ENCODE assay signal across 1 mouse cellular context in the genomic region with DNA sequence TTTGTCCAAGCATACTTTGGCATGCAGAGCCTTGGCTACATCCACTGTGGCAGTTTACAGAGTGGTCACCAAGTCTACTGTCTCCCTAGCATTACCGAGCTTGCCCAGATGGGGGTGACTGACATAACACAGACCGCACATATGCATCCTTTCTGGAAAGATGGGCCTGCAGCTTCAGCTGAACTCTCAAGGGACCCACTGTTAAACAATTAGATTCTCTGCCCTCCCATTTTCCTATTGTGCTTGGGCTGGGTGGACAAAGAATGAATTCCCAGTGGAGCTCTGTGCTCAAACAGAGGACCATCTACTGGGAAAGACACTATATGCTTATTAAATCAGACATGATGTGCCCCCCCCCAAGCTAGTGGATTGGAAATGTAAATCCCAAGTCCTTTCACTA.
TF ChIP-seq lines count a peak whose summit lies in the region.

No protein-coding gene starts in this region.

TF ChIP-seq in CH12.LX, 34 proteins besides CTCF, POLR2A, EP300 and RAD21 (continued from another document):
- peak; percentile 50; the same call in 1 of the 2 replicates for TF ChIP-seq BHLHE40 (IDR thresholded peaks at IDR 0.05; ENCODE audit: low read depth, low read length)
- peak; percentile 31; the same call in 1 of the 2 replicates for TF ChIP-seq CHD2 (IDR thresholded peaks at IDR 0.05; ENCODE audit: low read length)
- peak; percentile 65; the same call in 1 of the 2 replicates for TF ChIP-seq MXI1 (IDR thresholded peaks at IDR 0.05; ENCODE audit: low read depth, low read length)
- peak; percentile 12; the same call in 1 of the 2 replicates for TF ChIP-seq JUN (IDR thresholded peaks at IDR 0.05; ENCODE audit: insufficient read depth, low read depth, low read length)
- TF ChIP-seq MYC (IDR thresholded peaks at IDR 0.05; ENCODE audit: low read depth, low read length): peak; percentile 73; the same call in 1 of the 2 replicates
- TF ChIP-seq ELF1 (IDR thresholded peaks at IDR 0.05; ENCODE audit: low read depth, low read length): 0 out of 2 replicates have a peak, but pooled peaks have one; percentile 45
TF ChIP-seq in CH12.LX: peak in this region for 18.
